Mouse (Mus musculus): Measurements from ENCODE around the gene Olfr137.

The Olfr137 gene

DNA sequence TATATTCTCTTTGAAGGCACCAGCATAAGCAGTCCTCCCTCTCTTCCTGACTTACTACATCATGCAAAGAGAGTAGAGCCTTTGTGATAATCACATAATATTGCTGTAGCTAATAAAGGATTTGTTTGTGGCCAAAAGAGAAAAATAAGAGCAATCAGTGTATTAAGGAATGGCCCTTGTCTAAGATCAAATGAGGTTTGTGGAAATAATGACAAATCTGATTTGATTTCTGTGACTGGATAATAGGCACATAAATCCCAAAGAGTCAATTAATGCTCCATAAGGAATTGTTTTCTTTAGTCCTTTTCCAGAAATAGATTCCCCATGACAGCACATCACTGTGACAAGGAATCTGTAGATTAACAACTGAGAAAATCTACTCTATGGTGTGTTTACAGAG, at the start of gene Olfr137:
TSS of gene Olfr137 (minus strand) at position 101 of the 400 bp plus-strand sequence.
- DNase-seq (ENCODE audit: low read depth, low spot score): no peak

DNA sequence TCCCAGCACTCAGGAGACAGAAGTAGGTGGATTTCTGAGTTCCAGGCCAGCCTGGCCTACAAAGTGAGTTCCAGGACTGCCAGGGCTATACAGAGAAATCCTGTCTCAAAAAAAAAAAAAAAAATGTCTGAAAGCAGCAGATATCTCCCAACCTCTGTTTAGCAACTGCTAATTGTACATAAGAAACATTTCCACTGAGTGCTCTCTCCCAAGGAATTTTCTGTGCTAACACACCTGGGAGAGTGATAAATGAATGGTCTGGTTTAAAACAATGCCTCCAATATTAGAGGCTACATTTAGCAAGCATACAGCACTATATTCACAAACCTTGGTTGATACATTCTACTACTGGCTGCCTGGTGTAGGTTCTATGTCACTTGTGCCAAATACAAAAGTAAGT, 22.2 kb upstream of the Olfr137 start, which contains the start of gene Olfr136:
TSS of gene Olfr136 (plus strand) at position 301 of the 400 bp plus-strand sequence.
- DNase-seq (ENCODE audit: low read depth, low spot score): no peak

- DNase-seq (ENCODE audit: low read depth, low spot score): no peak
Observed at GRCm38 (mm10) chr17:38260735-38261134, 46.6 kb downstream of the Olfr137 start, which contains the start of gene Olfr138. TSS of gene Olfr138 (plus strand) at chr17:38261035.
